17 mouse cellular contexts compared by ENCODE assay signal in the genomic region with DNA sequence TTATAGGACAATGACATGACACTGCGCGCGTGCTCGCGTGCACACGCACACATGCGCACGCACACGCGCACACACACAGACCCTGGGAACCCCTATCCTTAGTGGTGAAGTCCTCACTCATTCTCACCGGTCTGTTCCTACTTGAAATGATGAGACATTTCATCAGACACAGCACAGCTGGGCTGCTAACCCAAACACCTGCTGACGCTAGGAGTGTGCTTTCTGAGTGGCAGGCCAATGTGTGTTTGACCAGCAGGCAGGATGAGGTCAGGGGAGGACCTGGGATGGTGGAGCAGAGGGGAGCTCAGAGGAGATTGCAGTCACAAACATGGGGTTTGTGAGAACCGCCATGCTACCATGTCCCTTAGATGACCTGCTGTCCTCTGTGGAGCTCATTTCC. TPM values are rescaled to one million over a fixed set of nuclear protein-coding genes. Genes with fewer than 3 reads are reported as not detected.
"Had no signal": no experiment of that assay in that cellular context is flagged by ENCODE, and none has a peak within 500 bp of the region (broad histone marks: within the 10 kb centered on the region; RNA-seq: fewer than 3 reads in every experiment).

No protein-coding gene starts in this region.

- H3K9ac ChIP-seq: liver, embryonic 13.5 days; liver, embryonic 15.5 days; lung, embryonic 14.5 days; midbrain, embryonic 13.5 days; midbrain, embryonic 15.5 days; neural tube, embryonic 13.5 days; neural tube, embryonic 15.5 days had no signal

- H3K4me3 ChIP-seq: liver, embryonic 13.5 days; liver, embryonic 15.5 days; megakaryocyte, embryonic 14.5 days; midbrain, embryonic 13.5 days; midbrain, embryonic 15.5 days; neural tube, embryonic 13.5 days; neural tube, embryonic 15.5 days had no signal

- H3K4me2 ChIP-seq: liver, embryonic 13.5 days; liver, embryonic 15.5 days; lung, embryonic 14.5 days; midbrain, embryonic 11.5 days; midbrain, embryonic 13.5 days; midbrain, embryonic 15.5 days; neural tube, embryonic 13.5 days; neural tube, embryonic 15.5 days had no signal

- ATAC-seq: midbrain, embryonic 13.5 days; midbrain, embryonic 15.5 days had no signal

- H3K36me3 ChIP-seq: liver, embryonic 13.5 days; liver, embryonic 15.5 days; midbrain, embryonic 13.5 days; midbrain, embryonic 15.5 days; neural tube, embryonic 15.5 days had no signal

- H3K4me1 ChIP-seq: liver, embryonic 15.5 days had no signal

- H3K9me3 ChIP-seq: liver, embryonic 13.5 days; liver, embryonic 15.5 days; megakaryocyte, embryonic 14.5 days; midbrain, embryonic 13.5 days; midbrain, embryonic 15.5 days; neural tube, embryonic 13.5 days; neural tube, embryonic 15.5 days had no signal

- H3K27ac ChIP-seq: liver, embryonic 13.5 days; liver, embryonic 15.5 days; macrophage; midbrain, embryonic 13.5 days; midbrain, embryonic 15.5 days; neural tube, embryonic 13.5 days; neural tube, embryonic 15.5 days had no signal

- DNase-seq: liver, embryonic 13.5 days; lung, adult 18-20 months; lung, embryonic 14.5 days; lung, postnatal 10 days; right cerebral cortex, postnatal 14 days; thymus, adult 18-20 months; thymus, postnatal 14 days; thymus, postnatal 36 days had no signal

- H3K27me3 ChIP-seq: liver, embryonic 13.5 days; liver, embryonic 15.5 days; megakaryocyte, embryonic 14.5 days; midbrain, embryonic 13.5 days; midbrain, embryonic 15.5 days; neural tube, embryonic 13.5 days; neural tube, embryonic 15.5 days had no signal

RNA-seq across cellular contexts. Expression of a gene that starts 22.9 kb away (rescaled TPM):
- total RNA-seq: monocyte, adult 5-6 weeks had no signal
- polyA plus RNA-seq: macrophage had no signal
